Mouse (Mus musculus): ENCODE measurements around the gene Hipk2. TPM values are rescaled to one million over a fixed set of nuclear protein-coding genes. Genes with fewer than 3 reads are reported as not detected.
A peak's percentile ranks its signal among the peaks of the same experiment; 100 is the strongest.

Hipk2 gene
- 11.0 and 11.2 TPM in 2 replicates for polyA plus RNA-seq (2014; fragmentation: Nextera tagmentation; extraction: Ambion mirVana)

- ATAC-seq (ENCODE audit: insufficient number of reproducible peaks, insufficient read depth, low FRiP score, low read depth) = peak; percentile 88
- Histone ChIP-seq H3K4me1 (ENCODE audit: control insufficient read depth in 2 of 2, insufficient read depth in 2 of 2, low read length in 2 of 2) (peaks cover 0 to 10% of the 10 kb centered on the region in 2 experiments; a peak in 2 of 4 replicates), H3K27me3 (ENCODE audit: control insufficient read depth, insufficient read depth, low read length) (no peaks in the 10 kb centered on the region), H3K27ac (replicated peaks in 1 of 2; ENCODE audit: control insufficient read depth in 1 of 2, insufficient read depth in 1 of 2, low read depth in 2 of 2, low read length in 2 of 2) (peak within 1 kb of the TSS; percentile 68 to 93), H3K4me2 (ENCODE audit: low read length) (peak within 1 kb of the TSS; percentile 74), H3K9me3 (ENCODE audit: control insufficient read depth, low read length) (no peaks in the 10 kb centered on the region), H3K4me3 (ENCODE audit: control insufficient read depth in 1 of 2, insufficient read depth in 1 of 2, low read depth in 1 of 2, low read length in 2 of 2) (peak within 1 kb of the TSS; percentile 72 to 92), H3K9ac (ENCODE audit: low read length) (peak within 1 kb of the TSS; percentile 96), H3K36me3 (ENCODE audit: control insufficient read depth, insufficient read depth, low read length) (0 out of 2 replicates have a peak, but pooled peaks cover 4% of the 10 kb centered on the region)
- WGBS = under 1% methylated on average over 83 of the region's 108 CpGs
These were observed at the start of gene Hipk2 for GRCm38 (mm10) chr6:38876071-38876911. Hipk2 (minus strand) TSS chr6:38876165.

DNA sequence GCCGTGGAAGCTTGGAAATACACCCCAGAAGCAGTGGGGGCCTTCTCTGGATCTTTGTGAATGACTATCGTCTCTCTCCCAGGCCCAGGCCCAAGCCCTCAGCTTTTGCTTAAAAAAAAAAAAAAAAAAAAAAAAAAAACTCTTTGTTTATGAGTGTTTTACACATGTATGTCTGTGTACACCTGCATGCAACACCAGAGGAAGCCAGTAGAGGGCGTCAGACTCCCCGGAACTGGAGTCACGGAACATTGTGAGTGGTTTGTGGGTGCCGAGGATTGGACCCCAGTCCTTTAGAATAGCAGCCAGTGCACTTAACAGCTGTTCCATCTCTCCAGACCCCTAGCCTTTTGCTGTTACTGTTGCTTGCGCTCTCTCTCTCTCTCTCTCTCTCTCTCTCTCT lies 49.8 kb upstream of the Hipk2 start:
- no peaks in the 10 kb centered on the region for H3K9me3 ChIP-seq (ENCODE audit: control insufficient read depth, low read length)
- WGBS = 54% methylated on average over 7 of the region's 7 CpGs
- H3K36me3 ChIP-seq (ENCODE audit: control insufficient read depth, insufficient read depth, low read length) = no peaks in the 10 kb centered on the region
- H3K9ac ChIP-seq (ENCODE audit: low read length) = no peak overlapping the region
- peak overlapping the region; percentile 51 for H3K4me2 ChIP-seq (ENCODE audit: low read length)
- H3K4me3 ChIP-seq (ENCODE audit: control insufficient read depth in 1 of 2, insufficient read depth in 1 of 2, low read depth in 1 of 2, low read length in 2 of 2) = peak overlapping the region; percentile 12 to 18; a peak in 1 of 4 replicates
- no peak for ATAC-seq (ENCODE audit: insufficient number of reproducible peaks, insufficient read depth, low FRiP score, low read depth)
- peaks cover 22 to 30% of the 10 kb centered on the region in 2 experiments for H3K4me1 ChIP-seq (ENCODE audit: control insufficient read depth in 2 of 2, insufficient read depth in 2 of 2, low read length in 2 of 2)
- H3K27me3 ChIP-seq (ENCODE audit: control insufficient read depth, insufficient read depth, low read length) = no peaks in the 10 kb centered on the region
- H3K27ac ChIP-seq (replicated peaks in 1 of 2; ENCODE audit: control insufficient read depth in 1 of 2, insufficient read depth in 1 of 2, low read depth in 2 of 2, low read length in 2 of 2) = no peak overlapping the region

- WGBS = 68% methylated on average over 18 of the region's 18 CpGs
- Histone ChIP-seq H3K4me3 (ENCODE audit: control insufficient read depth in 1 of 2, insufficient read depth in 1 of 2, low read depth in 1 of 2, low read length in 2 of 2) (no peak overlapping the region), H3K9ac (ENCODE audit: low read length) (peak overlapping the region; percentile 34), H3K27me3 (ENCODE audit: control insufficient read depth, insufficient read depth, low read length) (no peaks in the 10 kb centered on the region), H3K27ac (replicated peaks in 1 of 2; ENCODE audit: control insufficient read depth in 1 of 2, insufficient read depth in 1 of 2, low read depth in 2 of 2, low read length in 2 of 2) (0 out of 4 replicates have a peak overlapping the region, but pooled peaks of 1 of the 2 experiments have one; percentile 3), H3K4me2 (ENCODE audit: low read length) (peak overlapping the region; percentile 25), H3K4me1 (ENCODE audit: control insufficient read depth in 2 of 2, insufficient read depth in 2 of 2, low read length in 2 of 2) (peaks cover 22 to 30% of the 10 kb centered on the region in 2 experiments), H3K9me3 (ENCODE audit: control insufficient read depth, low read length) (no peaks in the 10 kb centered on the region), H3K36me3 (ENCODE audit: control insufficient read depth, insufficient read depth, low read length) (no peaks in the 10 kb centered on the region)
- no peak for ATAC-seq (ENCODE audit: insufficient number of reproducible peaks, insufficient read depth, low FRiP score, low read depth)
These were observed 48.2 kb upstream of the Hipk2 start for GRCm38 (mm10) chr6:38923870-38924817.

DNA sequence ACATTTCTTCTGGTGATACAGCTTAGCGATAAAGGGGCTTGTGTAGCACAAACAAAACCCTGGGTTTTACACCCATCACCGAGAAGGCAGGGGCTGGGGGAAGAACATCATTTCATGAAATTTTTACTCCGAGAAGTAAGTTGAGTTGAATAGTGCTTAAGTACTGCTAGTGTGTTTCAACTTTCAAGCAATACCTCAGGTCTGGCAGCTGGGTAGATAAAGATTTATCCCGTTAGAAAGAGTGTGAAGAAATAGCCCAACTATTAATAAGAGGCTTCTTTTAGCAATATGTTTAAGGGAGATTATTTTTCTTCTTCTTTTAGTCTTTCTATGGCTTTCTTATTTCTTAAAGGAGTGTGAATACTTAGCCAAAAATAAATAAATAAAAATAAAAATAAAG lies 47.5 kb upstream of the Hipk2 start:
- no peaks in the 10 kb centered on the region for H3K27me3 ChIP-seq (ENCODE audit: control insufficient read depth, insufficient read depth, low read length)
- 0 out of 4 replicates have a peak overlapping the region, but pooled peaks of 1 of the 2 experiments have one; percentile 3 for H3K27ac ChIP-seq (replicated peaks in 1 of 2; ENCODE audit: control insufficient read depth in 1 of 2, insufficient read depth in 1 of 2, low read depth in 2 of 2, low read length in 2 of 2)
- no peak overlapping the region for H3K4me2 ChIP-seq (ENCODE audit: low read length)
- H3K36me3 ChIP-seq (ENCODE audit: control insufficient read depth, insufficient read depth, low read length) = no peaks in the 10 kb centered on the region
- no peak overlapping the region for H3K9ac ChIP-seq (ENCODE audit: low read length)
- H3K4me1 ChIP-seq (ENCODE audit: control insufficient read depth in 2 of 2, insufficient read depth in 2 of 2, low read length in 2 of 2) = peaks cover 22 to 30% of the 10 kb centered on the region in 2 experiments
- no peak for ATAC-seq (ENCODE audit: insufficient number of reproducible peaks, insufficient read depth, low FRiP score, low read depth)
- H3K4me3 ChIP-seq (ENCODE audit: control insufficient read depth in 1 of 2, insufficient read depth in 1 of 2, low read depth in 1 of 2, low read length in 2 of 2) = no peak overlapping the region
- H3K9me3 ChIP-seq (ENCODE audit: control insufficient read depth, low read length) = no peaks in the 10 kb centered on the region
- WGBS = 75% methylated on average over 4 of the region's 4 CpGs

GRCm38 (mm10) chr6:38922517-38922916 lies 46.6 kb upstream of the Hipk2 start:
- Histone ChIP-seq H3K4me3 (ENCODE audit: control insufficient read depth in 1 of 2, insufficient read depth in 1 of 2, low read depth in 1 of 2, low read length in 2 of 2) (no peak overlapping the region), H3K36me3 (ENCODE audit: control insufficient read depth, insufficient read depth, low read length) (no peaks in the 10 kb centered on the region), H3K9ac (ENCODE audit: low read length) (no peak overlapping the region), H3K4me1 (ENCODE audit: control insufficient read depth in 2 of 2, insufficient read depth in 2 of 2, low read length in 2 of 2) (peaks cover 22 to 33% of the 10 kb centered on the region in 2 experiments), H3K27ac (replicated peaks in 1 of 2; ENCODE audit: control insufficient read depth in 1 of 2, insufficient read depth in 1 of 2, low read depth in 2 of 2, low read length in 2 of 2) (no peak overlapping the region), H3K9me3 (ENCODE audit: control insufficient read depth, low read length) (no peaks in the 10 kb centered on the region), H3K27me3 (ENCODE audit: control insufficient read depth, insufficient read depth, low read length) (no peaks in the 10 kb centered on the region), H3K4me2 (ENCODE audit: low read length) (no peak overlapping the region)
- ATAC-seq (ENCODE audit: insufficient number of reproducible peaks, insufficient read depth, low FRiP score, low read depth) = no peak
- WGBS = 44% methylated on average over 2 of the region's 2 CpGs

DNA sequence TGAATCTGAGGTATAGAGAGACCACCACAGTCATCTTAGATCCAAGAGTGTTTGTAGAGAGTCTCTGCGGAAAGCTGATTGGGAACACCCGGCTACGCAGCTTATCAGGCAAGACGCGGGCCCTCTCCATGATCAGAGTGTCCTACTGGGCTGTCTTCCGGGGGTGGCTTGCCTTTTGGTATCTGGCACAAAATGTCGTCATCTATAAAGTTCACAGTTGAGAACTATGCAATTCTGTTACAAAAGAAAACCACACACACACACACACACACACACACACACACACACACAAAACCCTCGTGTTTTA lies 45.8 kb upstream of the Hipk2 start:
- Histone ChIP-seq H3K4me2 (ENCODE audit: low read length) (no peak overlapping the region), H3K9me3 (ENCODE audit: control insufficient read depth, low read length) (no peaks in the 10 kb centered on the region), H3K4me3 (ENCODE audit: control insufficient read depth in 1 of 2, insufficient read depth in 1 of 2, low read depth in 1 of 2, low read length in 2 of 2) (no peak overlapping the region), H3K27me3 (ENCODE audit: control insufficient read depth, insufficient read depth, low read length) (no peaks in the 10 kb centered on the region), H3K36me3 (ENCODE audit: control insufficient read depth, insufficient read depth, low read length) (no peaks in the 10 kb centered on the region), H3K27ac (replicated peaks in 1 of 2; ENCODE audit: control insufficient read depth in 1 of 2, insufficient read depth in 1 of 2, low read depth in 2 of 2, low read length in 2 of 2) (no peak overlapping the region), H3K9ac (ENCODE audit: low read length) (no peak overlapping the region), H3K4me1 (ENCODE audit: control insufficient read depth in 2 of 2, insufficient read depth in 2 of 2, low read length in 2 of 2) (peaks cover 22 to 35% of the 10 kb centered on the region in 2 experiments)
- 70% methylated on average over 8 of the region's 8 CpGs for WGBS
- ATAC-seq (ENCODE audit: insufficient number of reproducible peaks, insufficient read depth, low FRiP score, low read depth) = no peak

DNA sequence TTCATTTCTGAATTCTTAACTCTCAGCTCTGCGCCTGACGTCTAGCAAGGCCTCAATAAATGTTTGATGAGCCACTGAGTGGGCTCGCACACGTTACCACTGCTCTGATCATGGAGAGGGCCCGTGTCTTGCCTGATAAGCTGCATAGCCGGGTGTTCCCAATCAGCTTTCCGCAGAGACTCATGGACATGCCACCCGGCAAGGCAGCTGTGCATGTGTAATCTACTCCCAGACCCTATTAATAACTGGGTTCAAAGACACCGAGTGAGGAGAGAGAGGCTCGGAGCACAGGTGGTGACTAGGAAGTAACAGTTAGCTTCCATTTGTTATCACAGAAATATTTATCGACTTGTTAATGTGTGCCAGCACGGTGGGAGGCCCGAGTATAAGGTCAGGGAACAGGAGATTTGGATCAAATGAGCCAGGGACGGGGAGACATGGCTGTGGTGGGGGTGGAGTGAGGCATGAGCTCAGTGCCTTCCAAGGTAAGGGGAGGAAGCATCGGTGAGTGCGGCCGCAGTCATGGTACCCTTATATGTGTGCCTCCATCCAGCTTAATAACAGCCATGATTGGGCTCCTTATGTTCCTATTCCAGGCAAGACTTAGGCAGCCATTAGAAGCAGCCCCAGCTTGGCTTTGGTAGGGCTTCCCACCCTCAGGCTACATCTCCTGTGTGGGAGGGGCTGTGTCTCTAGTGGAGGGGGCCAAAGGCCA lies 45.3 kb upstream of the Hipk2 start:
- H3K4me3 ChIP-seq (ENCODE audit: control insufficient read depth in 1 of 2, insufficient read depth in 1 of 2, low read depth in 1 of 2, low read length in 2 of 2) = no peak overlapping the region
- H3K4me1 ChIP-seq (ENCODE audit: control insufficient read depth in 2 of 2, insufficient read depth in 2 of 2, low read length in 2 of 2) = peaks cover 18 to 34% of the 10 kb centered on the region in 2 experiments
- no peaks in the 10 kb centered on the region for H3K9me3 ChIP-seq (ENCODE audit: control insufficient read depth, low read length)
- no peaks in the 10 kb centered on the region for H3K27me3 ChIP-seq (ENCODE audit: control insufficient read depth, insufficient read depth, low read length)
- no peaks in the 10 kb centered on the region for H3K36me3 ChIP-seq (ENCODE audit: control insufficient read depth, insufficient read depth, low read length)
- no peak overlapping the region for H3K27ac ChIP-seq (replicated peaks in 1 of 2; ENCODE audit: control insufficient read depth in 1 of 2, insufficient read depth in 1 of 2, low read depth in 2 of 2, low read length in 2 of 2)
- ATAC-seq (ENCODE audit: insufficient number of reproducible peaks, insufficient read depth, low FRiP score, low read depth) = no peak
- H3K9ac ChIP-seq (ENCODE audit: low read length) = no peak overlapping the region
- H3K4me2 ChIP-seq (ENCODE audit: low read length) = no peak overlapping the region
- WGBS = 38% methylated on average over 17 of the region's 17 CpGs
